Mouse (Mus musculus) thymus, postnatal 14 days (tissue): ENCODE results near the gene Mlst8.
"Not testable (repeated sequence)": the region's sequence is repeated elsewhere in the genome, so short reads cannot be mapped to it uniquely, and the experiment has no call there.

Experiments used
- DNase-seq: peaks from one replicate; pipeline ENCODE4 v3.0.0; 2021

The Mlst8 gene

GRCm38 (mm10) chr17:24468636-24469246 lies 10.1 kb downstream of the Mlst8 start:
- DNase-seq = no peak

GRCm38 (mm10) chr17:24463374-24464133 lies 15.3 kb downstream of the Mlst8 start:
- no peak for DNase-seq

- no peak for DNase-seq
Measured at GRCm38 (mm10) chr17:24462932-24463331, 15.9 kb downstream of the Mlst8 start.

GRCm38 (mm10) chr17:24461580-24461979 lies 17.3 kb downstream of the Mlst8 start:
- DNase-seq = peak; percentile 56

DNA sequence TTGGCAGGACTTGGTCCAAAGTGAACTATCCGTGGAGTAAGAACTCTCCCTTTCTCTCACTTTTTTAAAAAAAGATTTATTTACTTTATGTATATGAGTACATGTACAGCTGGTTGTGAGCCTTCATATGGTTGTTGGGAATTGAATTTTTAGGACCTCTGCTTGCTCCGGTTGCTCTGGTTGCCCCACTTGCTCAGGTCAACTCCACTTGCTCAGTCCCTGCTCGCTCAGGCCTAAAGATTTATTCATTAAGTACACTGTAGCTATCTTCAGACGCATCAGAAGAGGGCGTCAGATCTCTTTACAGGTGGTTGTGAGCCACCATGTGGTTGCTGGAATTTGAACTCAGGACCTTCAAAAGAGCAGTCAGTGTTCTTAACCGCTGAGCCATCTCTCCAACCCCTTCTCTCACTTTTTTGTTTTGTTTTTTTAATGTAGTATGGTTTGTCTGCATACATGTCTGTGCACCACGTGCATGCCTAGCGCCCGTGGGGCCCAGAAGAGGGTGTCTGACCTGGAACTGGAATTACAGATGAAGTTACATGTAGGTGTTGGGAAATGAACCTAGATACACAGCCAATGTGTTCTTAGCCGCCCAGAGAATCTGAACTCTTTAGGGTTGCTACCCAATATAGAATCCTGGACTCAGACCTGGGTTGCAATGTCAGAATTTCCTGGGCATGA lies 23.2 kb downstream of the Mlst8 start:
- DNase-seq = not testable (repeated sequence)

DNA sequence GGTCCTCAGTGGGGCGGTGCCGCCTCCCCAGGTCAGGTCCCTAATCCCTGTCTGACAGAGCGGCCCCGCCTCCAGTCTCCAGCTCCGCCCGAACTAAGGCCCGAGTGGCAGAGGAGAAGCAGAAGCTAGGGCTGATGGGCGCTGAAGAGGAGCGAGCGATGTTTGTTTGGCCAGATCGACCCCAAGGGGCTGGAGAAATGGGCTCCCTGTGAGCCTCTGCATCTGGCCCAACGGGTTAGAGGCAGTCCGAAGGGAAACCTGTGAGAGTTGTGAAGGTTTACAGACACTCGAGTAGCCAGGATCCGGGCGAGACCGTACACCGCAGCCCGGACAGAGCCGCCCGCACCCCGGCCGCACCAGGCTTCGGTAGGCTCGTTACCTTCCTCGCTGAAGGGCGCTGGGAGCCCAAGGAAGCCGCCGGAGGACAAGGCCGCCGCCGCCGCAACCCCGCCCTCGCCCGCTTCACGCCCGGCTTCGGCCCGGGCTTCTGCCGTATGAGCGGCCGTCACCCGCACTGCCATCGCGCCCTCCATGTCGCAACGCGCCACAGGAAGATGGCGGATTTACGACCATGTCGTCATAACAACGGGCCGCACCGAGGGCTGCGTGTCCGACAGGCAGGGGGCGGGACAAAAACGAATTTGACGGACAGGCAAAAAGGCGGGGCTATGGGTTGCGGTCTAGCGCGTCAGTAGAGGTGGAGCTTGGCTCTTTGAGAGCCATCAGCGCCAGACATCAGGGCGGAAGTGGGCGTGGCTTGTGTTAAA lies 23.9 kb downstream of the Mlst8 start:
- DNase-seq = peak; percentile 99

DNA sequence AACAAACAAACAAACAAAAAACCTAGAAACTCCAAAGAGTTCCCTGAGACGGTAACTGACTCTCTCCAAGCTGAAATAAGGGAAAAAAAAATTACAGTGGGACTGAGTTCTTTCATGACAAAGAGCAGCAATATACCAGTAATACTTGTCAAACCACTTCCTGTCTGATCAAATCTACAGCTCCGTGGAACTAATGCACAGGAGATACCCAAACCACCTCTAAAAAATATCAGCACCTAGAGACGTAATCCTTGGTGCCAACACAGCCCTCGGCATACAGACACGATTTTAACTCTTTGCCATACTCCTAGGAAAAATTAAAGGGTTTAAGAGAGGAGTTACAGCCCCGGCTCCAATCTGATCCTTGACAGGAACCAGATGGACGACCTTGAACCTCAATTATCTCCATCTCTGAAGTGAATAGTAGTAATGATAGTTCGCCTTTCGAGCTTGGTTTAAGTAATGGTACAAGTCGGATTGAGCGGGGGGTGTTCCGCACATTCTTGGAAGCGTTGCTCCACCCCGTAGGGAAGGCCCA lies 24.6 kb downstream of the Mlst8 start:
- DNase-seq = no peak

DNA sequence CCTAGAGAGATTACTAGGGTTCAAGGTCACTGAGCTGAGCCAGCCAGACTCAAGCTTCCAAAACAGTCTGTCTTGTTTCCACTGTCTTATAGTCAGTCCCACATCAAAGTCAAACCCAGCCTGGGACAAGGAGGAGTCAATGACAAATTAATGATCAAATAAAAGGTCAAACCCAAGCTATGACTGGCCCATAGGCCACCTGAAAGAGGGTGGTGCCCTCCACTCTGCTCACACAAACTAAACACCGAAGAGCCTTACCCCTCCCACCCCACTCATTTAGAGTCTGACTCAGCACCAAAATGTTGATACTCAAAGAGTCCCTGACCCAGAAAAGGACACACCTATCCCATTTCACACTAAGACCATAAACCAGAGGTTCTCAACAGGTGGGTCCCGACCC lies 25.5 kb downstream of the Mlst8 start:
- DNase-seq = no peak

DNA sequence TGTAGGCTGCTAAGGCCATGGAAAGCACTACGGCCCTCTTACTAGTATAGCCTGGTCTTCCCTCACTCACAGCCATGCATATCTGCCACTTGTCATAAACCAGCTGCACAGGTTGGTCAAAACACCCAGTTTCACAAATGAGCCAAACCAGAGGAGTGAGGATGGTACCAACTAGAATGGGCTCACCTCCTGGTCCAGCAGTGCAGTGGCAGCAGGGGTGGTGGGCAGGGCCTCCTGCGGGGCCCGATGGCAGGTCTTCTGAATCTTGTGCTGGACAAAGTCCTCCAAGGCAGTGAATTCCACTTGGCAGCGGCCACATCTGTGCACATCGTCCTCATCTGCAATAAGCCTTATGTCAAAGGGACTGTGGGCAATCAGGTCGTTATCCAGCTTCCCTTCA lies 27.7 kb downstream of the Mlst8 start:
- no peak for DNase-seq

DNA sequence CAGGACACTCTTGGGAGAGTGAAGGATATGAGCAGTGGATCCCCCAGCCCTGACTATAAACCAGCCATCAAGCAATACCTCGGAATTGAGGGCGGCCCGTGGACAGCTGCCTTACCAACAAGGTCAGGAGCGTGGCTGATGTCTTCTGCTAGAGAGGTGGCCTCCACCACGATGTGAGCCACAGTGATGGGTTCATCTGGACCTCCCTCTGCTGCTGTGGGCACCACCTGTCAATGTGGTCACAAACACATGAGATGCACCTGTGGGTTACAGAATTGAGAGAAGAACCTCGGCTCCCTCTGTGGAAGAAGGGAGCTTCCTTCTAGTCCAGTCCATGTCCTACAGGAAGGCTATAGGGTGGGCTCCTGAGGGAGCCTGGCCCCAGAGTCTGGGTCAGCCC lies 29.4 kb downstream of the Mlst8 start:
- no peak for DNase-seq

- DNase-seq = no peak
Measured at GRCm38 (mm10) chr17:24446590-24446989, 32.3 kb downstream of the Mlst8 start.

DNA sequence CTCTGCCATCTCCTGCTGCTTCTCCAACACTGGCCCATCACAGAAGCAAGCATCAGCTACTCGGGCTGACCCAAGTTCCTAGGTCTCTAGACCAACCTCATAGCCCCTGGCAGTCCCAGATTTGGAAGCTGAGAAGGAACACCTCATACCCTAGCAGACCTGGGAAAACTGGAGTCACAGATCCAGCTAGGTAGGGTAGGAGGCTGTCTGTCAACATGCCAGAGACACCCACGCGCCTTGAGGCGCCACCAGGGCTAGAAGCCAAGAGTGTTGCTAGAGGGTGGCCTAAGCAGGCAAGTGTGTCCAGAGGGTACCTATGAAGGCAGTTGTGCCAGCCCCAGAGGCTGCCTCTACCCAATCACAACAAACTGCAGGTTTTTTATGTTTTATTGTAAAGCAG lies 35.5 kb downstream of the Mlst8 start:
- no peak for DNase-seq

- no peak for DNase-seq
Measured at GRCm38 (mm10) chr17:24442632-24443155, 36.2 kb downstream of the Mlst8 start, which contains the start of gene Dnase1l2. TSS of gene Dnase1l2 (minus strand) at chr17:24443105.

DNA sequence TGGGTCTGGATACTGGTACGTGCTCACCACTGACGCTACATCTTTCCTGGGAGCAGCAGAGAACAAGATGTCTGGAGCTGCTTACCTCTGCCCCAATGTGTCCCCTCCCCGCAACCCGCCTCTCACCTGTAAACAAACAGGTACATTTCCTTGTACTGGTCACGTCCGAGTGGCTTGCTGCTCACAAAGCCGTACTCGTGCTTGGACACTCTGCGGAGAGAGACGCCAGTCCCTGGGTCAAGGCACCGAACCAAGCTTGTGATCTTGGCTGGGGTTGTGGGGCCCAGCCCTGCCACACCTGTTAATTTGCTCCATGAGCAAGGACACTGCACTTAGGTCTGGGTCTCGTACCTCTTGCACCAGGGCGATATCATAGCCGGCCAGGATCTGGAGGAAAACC lies 36.8 kb downstream of the Mlst8 start:
- no peak for DNase-seq

GRCm38 (mm10) chr17:24441148-24441547 lies 37.7 kb downstream of the Mlst8 start:
- peak; percentile 21 for DNase-seq

GRCm38 (mm10) chr17:24440377-24440776 lies 38.5 kb downstream of the Mlst8 start:
- DNase-seq = no peak

GRCm38 (mm10) chr17:24437016-24437415 lies 41.9 kb downstream of the Mlst8 start:
- DNase-seq = peak; percentile 49

DNA sequence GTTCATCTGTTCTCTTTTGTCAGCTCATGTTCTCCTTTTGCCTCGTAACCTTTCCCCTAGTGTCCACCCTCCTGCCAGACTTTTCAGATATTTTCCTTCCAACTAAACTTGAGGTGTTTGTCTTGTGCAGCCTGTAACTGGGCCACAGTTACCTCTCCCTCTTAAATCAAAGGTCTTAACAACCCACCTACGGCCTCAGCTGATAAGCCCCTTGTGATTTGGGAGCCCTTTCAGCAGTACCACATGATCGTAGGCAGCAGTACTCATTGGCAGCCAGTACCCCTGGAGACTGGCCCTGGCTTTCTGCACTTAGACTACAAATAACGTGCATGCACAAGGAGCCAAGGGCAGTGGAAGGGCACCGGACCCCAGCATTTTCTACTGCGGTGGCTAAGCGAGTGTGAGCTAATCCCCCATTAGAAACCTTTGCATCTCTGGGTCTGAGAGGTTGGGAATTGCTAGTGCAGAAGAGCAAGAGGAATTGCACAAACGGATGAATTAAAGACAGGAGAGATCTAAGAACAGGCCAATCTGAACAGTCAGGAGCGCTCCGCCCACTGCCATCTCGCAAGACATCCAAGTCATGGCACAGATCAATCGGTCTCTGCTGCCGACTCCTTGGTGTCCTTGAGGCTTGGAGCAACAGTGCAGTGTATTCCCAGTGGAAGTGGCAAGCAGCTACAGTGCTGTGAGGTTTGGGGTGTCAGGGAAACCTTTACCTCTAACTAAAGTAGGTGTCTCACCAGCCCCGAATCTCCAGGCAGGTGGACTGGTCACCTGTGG lies 49.5 kb downstream of the Mlst8 start:
- no peak for DNase-seq

- DNase-seq = no peak
Measured at GRCm38 (mm10) chr17:24427170-24427557, 51.7 kb downstream of the Mlst8 start.

- DNase-seq = peak; percentile 64
Measured at GRCm38 (mm10) chr17:24426471-24427169, 52.3 kb downstream of the Mlst8 start, which contains the start of gene Eci1. TSS of gene Eci1 (plus strand) at chr17:24426641.

GRCm38 (mm10) chr17:24425905-24426304 lies 53.0 kb downstream of the Mlst8 start:
- no peak for DNase-seq
